Mouse (Mus musculus): ENCODE data around the gene Nlrp4c. TPM values are rescaled to one million over a fixed set of nuclear protein-coding genes. Genes with fewer than 3 reads are reported as not detected.

The Nlrp4c gene
- 7.5 TPM for polyA plus RNA-seq (2014; fragmentation: Illumina TruSeq; extraction: RNeasy Lipid Tissue Mini Kit (QIAGEN cat#74804); ENCODE audit: low read depth, low replicate concordance)

GRCm38 (mm10) chr7:6044861-6045260 is at the start of gene Nlrp4c:
TSS of gene Nlrp4c (plus strand) at chr7:6045161.

GRCm38 (mm10) chr7:6010910-6011309 is 34.1 kb upstream of the Nlrp4c start, which contains the start of gene Vmn1r65:
TSS of gene Vmn1r65 (minus strand) at chr7:6011010.

Other genes with a start within 250 kb of the Nlrp4c start
- gene Vmn1r63, start 239.7 kb upstream of the Nlrp4c start, polyA plus RNA-seq (2014; fragmentation: Illumina TruSeq; extraction: RNeasy Lipid Tissue Mini Kit (QIAGEN cat#74804); ENCODE audit: low read depth, low replicate concordance), result not detected
- gene Vmn1r64, start 160.6 kb upstream of the Nlrp4c start, polyA plus RNA-seq (2014; fragmentation: Illumina TruSeq; extraction: RNeasy Lipid Tissue Mini Kit (QIAGEN cat#74804); ENCODE audit: low read depth, low replicate concordance), result not detected
- 0.69 TPM for gene Vmn1r65, start 34.2 kb upstream of the Nlrp4c start, polyA plus RNA-seq (2014; fragmentation: Illumina TruSeq; extraction: RNeasy Lipid Tissue Mini Kit (QIAGEN cat#74804); ENCODE audit: low read depth, low replicate concordance)
- 6.3 TPM for gene Zfp787, start 110.8 kb downstream of the Nlrp4c start, polyA plus RNA-seq (2014; fragmentation: Illumina TruSeq; extraction: RNeasy Lipid Tissue Mini Kit (QIAGEN cat#74804); ENCODE audit: low read depth, low replicate concordance)
- gene Zfp444, start 127.1 kb downstream of the Nlrp4c start, polyA plus RNA-seq (2014; fragmentation: Illumina TruSeq; extraction: RNeasy Lipid Tissue Mini Kit (QIAGEN cat#74804); ENCODE audit: low read depth, low replicate concordance), result 4.7 TPM
- gene Galp, start 151.9 kb downstream of the Nlrp4c start, polyA plus RNA-seq (2014; fragmentation: Illumina TruSeq; extraction: RNeasy Lipid Tissue Mini Kit (QIAGEN cat#74804); ENCODE audit: low read depth, low replicate concordance), result 0.39 TPM
- 0.80 TPM for gene Zscan5b, start 177.1 kb downstream of the Nlrp4c start, polyA plus RNA-seq (2014; fragmentation: Illumina TruSeq; extraction: RNeasy Lipid Tissue Mini Kit (QIAGEN cat#74804); ENCODE audit: low read depth, low replicate concordance)
- gene Epp13, start 207.5 kb downstream of the Nlrp4c start, polyA plus RNA-seq (2014; fragmentation: Illumina TruSeq; extraction: RNeasy Lipid Tissue Mini Kit (QIAGEN cat#74804); ENCODE audit: low read depth, low replicate concordance), result not detected
- 19.8 TPM for gene Zfp667, start 241.4 kb downstream of the Nlrp4c start, polyA plus RNA-seq (2014; fragmentation: Illumina TruSeq; extraction: RNeasy Lipid Tissue Mini Kit (QIAGEN cat#74804); ENCODE audit: low read depth, low replicate concordance)